Mouse (Mus musculus) hindbrain, embryonic 16.5 days (tissue): ENCODE measurements at regions not wholly inside any gene's neighbourhood (a gene's known extent, or its start where the extent isn't known, plus 50 kb on each side); places are given as distances from the start of the nearest gene placed in this dataset.
A peak's percentile ranks its signal among the peaks of the same experiment; 100 is the strongest.

Experiments used
- ATAC-seq: fragments of 200-750 bp; cut with Nextera tagmentation; 2 replicates; pipeline ENCODE4 v1.8.0; 2017; ENCODE audit warnings: moderate TSS enrichment, moderate library complexity
- H3K27ac ChIP-seq: fragments of 300-500 bp; sonication (generic); 2 replicates; pipeline ENCODE4 v1.5.1; 2014; ENCODE audit warnings: low read depth, mild to moderate bottlenecking, control low read depth, low read length, moderate library complexity
- H3K27me3 ChIP-seq: fragments of 300-500 bp; sonication (generic); replicated peaks from 2 replicates; pipeline ENCODE4 v1.6.1; 2014; ENCODE audit warnings: low read length; ENCODE audit not compliant: control insufficient read depth, insufficient read depth
- H3K36me3 ChIP-seq: fragments of 300-500 bp; sonication (generic); 2 replicates; pipeline ENCODE4 v1.6.1; 2014; ENCODE audit warnings: mild to moderate bottlenecking, low read length, moderate library complexity, mixed read lengths; ENCODE audit not compliant: control insufficient read depth, insufficient read depth
- H3K4me1 ChIP-seq: fragments of 300-500 bp; sonication (generic); 2 replicates; pipeline ENCODE4 v1.6.1; 2014; ENCODE audit warnings: low read depth, low read length; ENCODE audit not compliant: control insufficient read depth, insufficient read depth
- H3K4me2 ChIP-seq: fragments of 300-500 bp; sonication (generic); 2 replicates; pipeline ENCODE4 v1.6.1; 2014; ENCODE audit warnings: mild to moderate bottlenecking, low read length, control low read depth, moderate library complexity
- H3K4me3 ChIP-seq: fragments of 300-500 bp; sonication (generic); 2 replicates; pipeline ENCODE4 v1.5.1; 2014; ENCODE audit warnings: mild to moderate bottlenecking, low read length, control low read depth, moderate library complexity
- H3K9ac ChIP-seq: fragments of 300-500 bp; sonication (generic); 2 replicates; pipeline ENCODE4 v1.6.1; 2014; ENCODE audit warnings: low read depth, mild to moderate bottlenecking, control low read depth, low read length, moderate library complexity
- H3K9me3 ChIP-seq: fragments of 300-500 bp; sonication (generic); 2 replicates; pipeline ENCODE4 v1.6.1; 2014; ENCODE audit warnings: mild to moderate bottlenecking, low read length, moderate library complexity; ENCODE audit not compliant: control insufficient read depth
- WGBS: fragments of 180-500 bp; shearing (Covaris S2); extraction: QIAGEN DNeasy Blood & Tissue Kit; methylation state at CpG from one replicate; pipeline ENCODE4 v1.1.7; 2014; 5-methylcytosine and 5-hydroxymethylcytosine counted together

- H3K4me1 ChIP-seq = no peaks in the 10 kb centered on the region
- H3K4me2 ChIP-seq = no peak overlapping the region
- no peaks in the 10 kb centered on the region for H3K36me3 ChIP-seq
- no peaks in the 10 kb centered on the region for H3K27me3 ChIP-seq
- H3K27ac ChIP-seq = no peak overlapping the region
- no peak overlapping the region for H3K9ac ChIP-seq
- no peak for ATAC-seq
- H3K4me3 ChIP-seq = no peak overlapping the region
- WGBS = 60% methylated on average over 2 of the region's 2 CpGs
- H3K9me3 ChIP-seq = no peaks in the 10 kb centered on the region
Observed at GRCm38 (mm10) chr16:62506725-62507482, 279.7 kb downstream of the Nsun3 start.

DNA sequence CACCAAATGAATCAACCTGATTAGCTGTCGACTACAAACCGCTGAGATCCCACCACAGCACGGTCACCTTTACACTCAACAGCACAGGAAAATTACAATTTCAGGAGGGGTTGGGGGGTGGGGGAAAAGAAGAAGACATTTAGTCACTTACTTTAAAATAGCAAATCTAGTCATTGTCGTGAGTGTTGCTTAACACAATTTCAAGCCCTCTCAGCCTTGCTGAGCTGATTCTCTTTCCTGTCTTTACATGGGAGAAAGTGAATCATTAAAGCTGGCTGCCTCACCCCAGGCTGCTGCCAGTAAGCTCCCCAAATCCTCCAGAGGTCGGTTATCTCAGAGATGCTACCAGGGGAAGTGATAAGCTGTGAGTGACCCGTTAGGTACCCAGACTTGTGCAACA lies 285.7 kb downstream of the Nsun3 start:
- Histone ChIP-seq H3K36me3 (no peaks in the 10 kb centered on the region), H3K27ac (no peak overlapping the region), H3K4me2 (no peak overlapping the region), H3K4me3 (no peak overlapping the region), H3K9me3 (no peaks in the 10 kb centered on the region), H3K4me1 (no peaks in the 10 kb centered on the region; the same call in 1 of the 2 replicates), H3K9ac (no peak overlapping the region), H3K27me3 (no peaks in the 10 kb centered on the region)
- ATAC-seq = no peak
- 72% methylated on average over 6 of the region's 6 CpGs for WGBS

- no peaks in the 10 kb centered on the region for H3K27me3 ChIP-seq
- no peak overlapping the region for H3K9ac ChIP-seq
- H3K36me3 ChIP-seq = no peaks in the 10 kb centered on the region
- ATAC-seq = peak; percentile 56
- H3K4me3 ChIP-seq = no peak overlapping the region
- H3K27ac ChIP-seq = no peak overlapping the region
- no peak overlapping the region for H3K4me2 ChIP-seq
- H3K4me1 ChIP-seq = no peaks in the 10 kb centered on the region; the same call in 1 of the 2 replicates
- 65% methylated on average over 6 of the region's 6 CpGs for WGBS
- no peaks in the 10 kb centered on the region for H3K9me3 ChIP-seq
Observed at GRCm38 (mm10) chr16:62500334-62500733, 286.3 kb downstream of the Nsun3 start.

DNA sequence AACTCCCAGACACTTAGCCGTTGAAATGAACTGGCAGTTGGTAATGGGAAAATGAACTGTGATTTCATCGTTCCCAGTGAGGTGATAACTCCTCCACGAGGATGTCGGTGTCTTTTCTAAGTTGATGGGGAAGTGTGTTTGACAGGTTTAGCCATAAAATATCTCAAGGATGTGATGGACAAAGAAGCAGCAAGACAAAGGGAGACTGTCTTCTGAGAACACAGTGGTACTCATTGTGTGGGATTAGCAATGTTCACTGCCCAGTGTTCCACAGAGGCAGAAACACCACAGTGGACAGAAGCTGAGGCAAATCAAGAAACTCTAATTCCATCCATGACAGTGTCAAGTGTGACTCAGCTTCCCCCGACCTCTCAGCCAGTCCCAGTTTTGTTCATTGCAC lies 287.9 kb downstream of the Nsun3 start:
- no peaks in the 10 kb centered on the region for H3K36me3 ChIP-seq
- H3K27me3 ChIP-seq = no peaks in the 10 kb centered on the region
- H3K4me2 ChIP-seq = no peak overlapping the region
- H3K9me3 ChIP-seq = no peaks in the 10 kb centered on the region
- H3K4me1 ChIP-seq = no peaks in the 10 kb centered on the region; the same call in 1 of the 2 replicates
- no peak overlapping the region for H3K27ac ChIP-seq
- no peak overlapping the region for H3K4me3 ChIP-seq
- H3K9ac ChIP-seq = no peak overlapping the region
- WGBS = 74% methylated on average over 5 of the region's 5 CpGs
- no peak for ATAC-seq

DNA sequence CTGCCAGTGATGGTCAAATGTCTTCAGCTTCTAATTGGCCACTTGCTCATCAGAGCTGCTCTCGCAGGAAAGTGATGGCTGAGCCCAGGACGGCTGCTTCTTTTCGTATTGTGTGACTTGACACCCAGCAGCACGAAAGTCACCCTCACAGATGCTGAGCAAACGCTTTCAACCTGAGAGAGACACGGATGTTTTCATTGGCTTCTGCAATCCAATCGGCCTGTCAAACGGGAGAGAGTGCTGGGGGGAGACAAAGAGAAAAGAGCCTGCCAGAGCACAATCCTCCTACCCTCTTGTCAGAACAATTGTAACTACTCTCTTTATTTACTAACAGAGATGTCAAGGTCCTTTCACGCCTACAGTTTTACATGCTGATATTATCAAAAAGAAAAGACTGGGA lies 289.9 kb downstream of the Nsun3 start:
- WGBS = 41% methylated on average over 9 of the region's 9 CpGs
- Histone ChIP-seq H3K4me3 (no peak overlapping the region), H3K27me3 (no peaks in the 10 kb centered on the region), H3K9ac (no peak overlapping the region), H3K4me2 (no peak overlapping the region), H3K27ac (no peak overlapping the region), H3K36me3 (no peaks in the 10 kb centered on the region), H3K4me1 (no peaks in the 10 kb centered on the region; the same call in 1 of the 2 replicates), H3K9me3 (no peaks in the 10 kb centered on the region)
- peak; percentile 37; the same call in 1 of the 2 replicates for ATAC-seq

- Histone ChIP-seq H3K4me3 (no peak overlapping the region), H3K27ac (no peak overlapping the region), H3K9ac (no peak overlapping the region), H3K9me3 (no peaks in the 10 kb centered on the region), H3K4me1 (no peaks in the 10 kb centered on the region), H3K4me2 (no peak overlapping the region), H3K27me3 (no peaks in the 10 kb centered on the region), H3K36me3 (no peaks in the 10 kb centered on the region)
- no peak for ATAC-seq
- 48% methylated on average over 2 of the region's 2 CpGs for WGBS
Observed at GRCm38 (mm10) chr16:62470133-62470532, 316.5 kb downstream of the Nsun3 start.

GRCm38 (mm10) chr16:62469286-62469685 lies 317.3 kb downstream of the Nsun3 start:
- ATAC-seq = no peak
- Histone ChIP-seq H3K9me3 (no peaks in the 10 kb centered on the region), H3K9ac (no peak overlapping the region), H3K4me1 (no peaks in the 10 kb centered on the region), H3K36me3 (no peaks in the 10 kb centered on the region), H3K27ac (no peak overlapping the region), H3K4me2 (no peak overlapping the region), H3K4me3 (no peak overlapping the region), H3K27me3 (no peaks in the 10 kb centered on the region)
- WGBS = 51% methylated on average over 3 of the region's 3 CpGs

DNA sequence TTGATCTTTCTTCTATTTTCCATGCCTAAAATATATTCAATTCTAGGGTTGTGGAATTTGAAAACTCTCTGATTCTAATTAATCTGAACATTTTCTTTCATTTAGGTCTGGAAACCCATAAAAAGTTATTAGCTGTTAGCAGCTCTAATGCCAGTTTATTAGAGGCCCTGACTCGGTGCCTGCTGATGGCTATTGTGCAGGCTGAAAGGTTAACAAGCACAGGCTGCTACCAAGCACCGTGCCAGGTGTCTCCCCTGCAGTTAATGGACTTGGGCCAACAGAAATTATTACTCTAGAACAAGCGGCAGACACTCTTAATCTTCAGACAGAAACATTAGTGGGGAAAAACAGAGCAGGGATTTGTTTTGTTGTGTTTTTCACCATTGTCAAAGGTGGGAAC lies 317.8 kb downstream of the Nsun3 start:
- Histone ChIP-seq H3K4me3 (no peak overlapping the region), H3K4me1 (no peaks in the 10 kb centered on the region), H3K27me3 (no peaks in the 10 kb centered on the region), H3K9me3 (no peaks in the 10 kb centered on the region), H3K36me3 (no peaks in the 10 kb centered on the region), H3K4me2 (no peak overlapping the region), H3K9ac (no peak overlapping the region), H3K27ac (no peak overlapping the region)
- 29% methylated on average over 3 of the region's 3 CpGs for WGBS
- peak; percentile 74; the same call in 1 of the 2 replicates for ATAC-seq

DNA sequence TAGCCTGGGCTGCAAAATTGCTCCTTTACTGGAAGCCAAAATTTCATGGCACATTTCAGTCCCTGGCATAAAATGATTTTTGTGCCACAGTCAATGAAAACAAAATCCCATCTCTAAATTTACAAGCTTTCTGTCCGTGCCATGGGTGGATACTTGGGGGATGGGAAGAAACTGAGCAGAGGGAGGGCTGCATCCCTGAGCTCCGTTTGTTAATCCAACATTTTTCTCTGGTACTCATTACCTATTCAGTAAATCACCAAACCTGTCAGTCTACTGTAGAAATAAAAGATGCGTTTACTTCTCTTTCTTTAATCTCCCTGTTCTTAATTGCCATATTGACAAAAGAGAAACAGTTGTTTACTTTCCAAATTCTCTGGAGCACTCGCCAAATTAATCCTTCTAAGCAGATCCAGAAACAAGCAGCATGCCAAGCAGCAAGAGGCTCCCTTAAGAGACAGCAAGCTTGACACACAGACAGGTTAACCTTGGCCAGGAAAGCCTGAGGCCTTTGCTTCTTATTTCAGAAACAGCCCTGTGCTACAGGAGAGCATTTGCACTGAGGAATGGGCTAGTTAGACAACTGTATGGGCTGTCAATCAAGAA lies 326.6 kb downstream of the Nsun3 start:
- Histone ChIP-seq H3K4me3 (no peak overlapping the region), H3K4me1 (no peaks in the 10 kb centered on the region), H3K4me2 (no peak overlapping the region), H3K36me3 (no peaks in the 10 kb centered on the region), H3K27ac (no peak overlapping the region), H3K9ac (no peak overlapping the region), H3K9me3 (no peaks in the 10 kb centered on the region), H3K27me3 (no peaks in the 10 kb centered on the region)
- 33% methylated on average over 4 of the region's 4 CpGs for WGBS
- no peak for ATAC-seq
